Mouse (Mus musculus): ENCODE measurements at regions not wholly inside any gene's neighbourhood (a gene's known extent, or its start where the extent isn't known, plus 50 kb on each side); places are given as distances from the start of the nearest gene placed in this dataset.

GRCm38 (mm10) chr4:26637859-26638258 is 291.2 kb upstream of the Manea start:
- no peak for DNase-seq
- intact Hi-C loops (cut with DNase I): no loop called here

GRCm38 (mm10) chr4:26630553-26631206 is 284.0 kb upstream of the Manea start:
- intact Hi-C loops (cut with DNase I): no loop called here
- no peak for DNase-seq

- intact Hi-C loops (cut with DNase I): no loop called here
- DNase-seq: no peak
Measured at GRCm38 (mm10) chr4:26629710-26630109, 283.0 kb upstream of the Manea start.

GRCm38 (mm10) chr4:26627744-26628143 is 281.1 kb upstream of the Manea start:
- intact Hi-C loops (cut with DNase I): no loop called here

GRCm38 (mm10) chr4:26589081-26589869 is 242.6 kb upstream of the Manea start:
- no peak for DNase-seq
- intact Hi-C loops (cut with DNase I): no loop called here

More at GRCm38 (mm10) chr4:26627744-26628143, 281.1 kb upstream of the Manea start:
- no peak for DNase-seq

- DNase-seq: no peak
- intact Hi-C loops (cut with DNase I): no loop called here
Measured at GRCm38 (mm10) chr4:26555690-26556089, 209.0 kb upstream of the Manea start.

- no peak for DNase-seq
- intact Hi-C loops (cut with DNase I): loop anchor here (5.0 kb wide), 1 partner anchor 297 kb away; no protein-coding TSS in a partner anchor
Measured at GRCm38 (mm10) chr4:26543833-26544232, 197.1 kb upstream of the Manea start.

GRCm38 (mm10) chr4:26542511-26542910 is 195.8 kb upstream of the Manea start:
- no peak for DNase-seq
- intact Hi-C loops (cut with DNase I): loop anchor here (5.0 kb wide), 1 partner anchor 295 kb away; no protein-coding TSS in a partner anchor

GRCm38 (mm10) chr4:26508004-26508403 is 161.3 kb upstream of the Manea start:
- no peak for DNase-seq
- intact Hi-C loops (cut with DNase I): no loop called here

- DNase-seq: no peak
- intact Hi-C loops (cut with DNase I): loop anchor here (1.0 kb wide), 1 partner anchor 246 kb away; no protein-coding TSS in a partner anchor
Measured at GRCm38 (mm10) chr4:26494262-26494661, 147.6 kb upstream of the Manea start.

GRCm38 (mm10) chr4:26474913-26475312 is 128.2 kb upstream of the Manea start:
- no peak for DNase-seq
- intact Hi-C loops (cut with DNase I): no loop called here

- no peak for DNase-seq
- intact Hi-C loops (cut with DNase I): no loop called here
Measured at GRCm38 (mm10) chr4:26441533-26441932, 94.8 kb upstream of the Manea start.

- intact Hi-C loops (cut with DNase I): no loop called here
- no peak for DNase-seq
Measured at GRCm38 (mm10) chr4:26422084-26422483, 75.4 kb upstream of the Manea start.

- intact Hi-C loops (cut with DNase I): no loop called here
- no peak for DNase-seq
Measured at GRCm38 (mm10) chr4:26404266-26404665, 57.6 kb upstream of the Manea start.

- intact Hi-C loops (cut with DNase I): no loop called here
- DNase-seq: no peak
Measured at GRCm38 (mm10) chr4:26402213-26402612, 55.5 kb upstream of the Manea start.

All from heart, postnatal 36 days (tissue).